Mouse (Mus musculus) kidney, adult 11 months (tissue): ENCODE measurements around the gene Hmgb1.
A peak's percentile ranks its signal among the peaks of the same experiment; 100 is the strongest.

Experiments
- DNase-seq: peaks from one replicate; pipeline ENCODE4 v3.0.0; 2022

Gene Hmgb1

DNA sequence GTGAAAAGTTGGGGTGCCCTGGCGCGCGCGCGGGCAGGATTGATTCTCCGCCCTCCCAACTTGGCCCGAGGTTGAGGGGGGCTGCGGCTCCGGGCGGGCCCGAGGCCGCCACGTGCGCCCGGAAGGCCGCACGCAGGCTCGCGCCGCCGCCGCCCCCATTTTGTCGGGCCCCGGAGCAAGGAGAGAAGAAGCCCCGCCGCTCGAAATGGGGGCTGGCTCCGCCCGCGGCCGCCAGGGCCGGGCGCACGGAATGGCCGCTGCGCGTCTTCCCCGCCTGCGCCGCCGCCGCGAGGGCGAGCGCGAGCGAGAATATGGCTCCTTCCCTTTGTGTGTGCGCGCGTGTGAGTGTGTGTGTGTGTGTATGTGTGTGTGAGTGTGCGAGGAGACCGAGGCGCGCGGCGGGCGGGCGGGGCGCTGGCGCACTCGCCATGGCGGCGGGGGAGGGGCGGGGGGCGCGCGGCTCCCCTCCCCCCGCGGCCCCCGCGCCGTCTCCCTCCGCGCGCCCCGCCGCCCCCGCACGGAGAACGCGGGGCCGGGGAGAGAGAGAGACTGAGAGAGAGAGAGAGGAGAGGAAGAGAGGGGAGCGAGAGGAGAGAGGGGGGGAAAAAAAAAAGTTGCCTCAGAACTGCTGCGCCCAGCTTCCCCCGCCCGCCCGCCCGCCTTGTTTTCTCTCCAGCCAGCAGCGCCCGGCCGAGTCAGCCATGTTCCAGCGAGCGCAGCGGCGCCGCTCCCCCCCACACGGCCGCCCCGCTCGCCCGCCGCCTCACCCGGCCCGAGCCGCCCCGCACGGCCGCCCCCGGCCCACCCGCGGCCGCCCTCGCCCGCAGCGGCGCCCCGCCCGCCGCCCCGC lies 132.5 kb downstream of the Hmgb1 start:
- DNase-seq, result peak; percentile 79

GRCm38 (mm10) chr5:149051194-149051570 lies 133.1 kb downstream of the Hmgb1 start:
- DNase-seq, result no peak

DNA sequence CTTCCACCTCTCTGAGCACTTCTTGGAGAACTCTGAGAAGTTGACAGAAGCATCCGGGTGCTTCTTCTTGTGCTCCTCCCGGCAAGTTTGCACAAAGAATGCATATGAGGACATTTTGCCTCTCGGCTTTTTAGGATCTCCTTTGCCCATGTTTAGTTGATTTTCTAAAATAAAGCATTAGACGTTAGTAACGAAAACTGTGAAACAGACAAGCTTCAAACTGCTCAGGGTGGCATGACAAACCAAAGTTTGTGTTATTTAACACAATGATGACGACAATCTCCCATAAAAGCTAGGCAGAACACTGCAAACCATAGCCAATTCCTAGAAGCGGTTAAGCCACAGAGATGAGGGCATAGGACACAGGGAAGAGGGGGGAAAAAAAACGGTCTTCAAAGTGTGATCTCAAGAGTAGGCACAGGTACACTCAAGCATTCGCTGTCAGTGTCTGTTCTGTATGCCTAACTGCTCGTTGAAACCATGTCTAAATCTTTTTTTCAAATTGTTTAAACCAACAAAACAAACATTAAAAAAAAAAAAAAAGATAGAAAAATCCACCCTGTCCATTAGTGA lies 133.6 kb downstream of the Hmgb1 start:
- no peak for DNase-seq

- DNase-seq, result no peak
Observed at GRCm38 (mm10) chr5:149049435-149049834, 134.9 kb downstream of the Hmgb1 start.

DNA sequence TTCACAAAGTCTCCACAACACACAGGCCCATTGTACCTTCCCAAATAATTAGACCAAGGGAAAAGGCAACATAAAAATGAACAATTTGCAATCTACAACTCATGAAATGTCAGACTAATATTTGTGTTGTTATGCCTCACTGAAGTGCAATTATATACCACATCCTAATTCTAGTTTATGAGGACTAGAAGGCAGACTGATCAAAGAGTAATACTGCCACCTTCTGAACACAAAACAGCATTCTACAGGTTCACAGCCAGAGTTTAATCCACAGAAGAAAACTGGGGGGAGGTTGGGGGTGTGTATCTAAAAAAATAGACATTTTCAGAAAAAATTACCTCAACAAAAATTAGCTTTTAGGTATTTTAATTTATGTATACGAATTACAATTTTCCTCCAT lies 135.3 kb downstream of the Hmgb1 start:
- no peak for DNase-seq

DNA sequence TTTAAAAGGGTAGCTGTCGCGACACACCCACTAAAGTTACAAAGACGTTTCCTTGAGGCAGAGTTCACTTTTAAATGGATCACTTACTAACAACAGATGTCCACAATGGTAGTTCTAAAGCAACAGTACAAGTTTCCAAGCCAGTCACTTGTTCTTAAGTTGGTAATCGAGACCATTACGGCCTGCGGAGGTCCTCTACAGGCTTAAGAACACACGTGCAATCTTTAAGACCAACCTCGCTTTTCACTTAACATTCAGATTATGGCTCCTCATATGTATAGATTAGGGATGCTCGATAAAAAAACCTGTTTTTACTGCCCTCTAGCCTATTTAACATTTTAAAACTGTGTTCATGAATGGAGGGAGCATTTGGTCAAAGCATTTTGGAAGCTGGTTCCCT lies 137.6 kb downstream of the Hmgb1 start:
- no peak for DNase-seq

GRCm38 (mm10) chr5:149045470-149046085 lies 138.7 kb downstream of the Hmgb1 start:
- no peak for DNase-seq

GRCm38 (mm10) chr5:149045054-149045453 lies 139.2 kb downstream of the Hmgb1 start:
- no peak for DNase-seq

- DNase-seq, result no peak
Observed at GRCm38 (mm10) chr5:149044067-149044466, 140.2 kb downstream of the Hmgb1 start.

- no peak for DNase-seq
Observed at GRCm38 (mm10) chr5:149043240-149043639, 141.0 kb downstream of the Hmgb1 start.

GRCm38 (mm10) chr5:149039825-149040224 lies 144.5 kb downstream of the Hmgb1 start:
- DNase-seq, result no peak

DNA sequence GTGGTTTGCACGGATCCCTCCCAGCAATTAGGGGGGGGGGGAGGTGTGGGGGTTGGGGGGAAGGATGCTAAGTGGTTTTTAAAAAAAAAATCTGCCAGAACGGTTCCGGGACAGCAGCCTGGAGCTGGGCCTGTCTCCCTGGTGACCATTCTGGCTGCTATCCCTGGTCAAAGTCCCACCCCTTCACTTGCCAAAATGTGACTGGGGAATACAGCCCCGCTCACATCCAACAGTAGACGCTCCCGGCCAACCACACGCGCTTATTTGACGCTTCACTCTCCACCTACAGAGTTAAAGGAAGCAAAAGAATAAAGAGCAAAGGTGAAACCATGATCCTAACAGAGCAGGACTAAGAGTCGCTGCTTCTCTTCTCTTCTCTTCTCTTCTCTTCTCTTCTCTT lies 146.6 kb downstream of the Hmgb1 start:
- DNase-seq, result peak; percentile 92

DNA sequence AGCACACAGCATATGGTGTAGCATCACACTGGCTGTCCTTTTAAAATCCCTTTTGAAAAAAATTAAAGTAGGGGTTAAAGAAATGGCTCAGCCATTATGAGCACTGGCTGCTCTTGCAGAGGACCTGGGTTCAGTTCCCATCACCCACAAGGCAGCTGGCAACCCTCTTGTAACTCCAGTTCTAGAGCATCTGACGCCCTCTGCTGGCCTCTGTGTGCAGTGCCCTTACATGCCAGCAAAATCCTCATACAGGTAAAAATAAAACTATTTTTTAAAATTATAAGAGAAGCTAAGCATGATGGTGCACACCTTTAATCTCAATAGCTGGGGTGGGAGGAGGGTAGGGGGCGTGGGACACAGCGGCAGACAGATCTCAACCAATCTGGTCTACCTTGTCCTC lies 147.4 kb downstream of the Hmgb1 start:
- DNase-seq, result no peak

- DNase-seq, result no peak
Observed at GRCm38 (mm10) chr5:149032438-149032837, 151.9 kb downstream of the Hmgb1 start.

GRCm38 (mm10) chr5:149031199-149031750 lies 153.0 kb downstream of the Hmgb1 start:
- DNase-seq, result peak; percentile 64

GRCm38 (mm10) chr5:149030103-149030502 lies 154.2 kb downstream of the Hmgb1 start:
- no peak for DNase-seq

- DNase-seq, result no peak
Observed at GRCm38 (mm10) chr5:149028394-149028793, 155.9 kb downstream of the Hmgb1 start.

DNA sequence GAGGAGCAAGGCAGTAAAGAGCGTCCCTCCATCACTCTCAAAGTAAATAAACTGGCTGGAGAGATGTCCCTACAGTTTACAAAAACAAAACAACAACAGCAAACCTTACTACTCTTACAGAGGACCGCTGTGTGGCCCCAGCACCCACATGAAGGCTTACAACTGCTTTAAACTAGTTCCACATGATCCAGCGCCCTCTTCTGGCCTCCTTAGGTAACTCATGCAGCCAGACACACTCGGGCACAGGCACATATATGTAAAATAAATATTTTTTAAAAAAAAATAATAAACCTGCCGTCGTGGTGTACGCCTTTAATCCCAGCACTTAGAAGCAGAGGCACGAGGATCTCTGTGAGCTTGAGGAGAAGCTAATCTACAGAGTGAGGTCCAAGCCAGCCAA lies 156.9 kb downstream of the Hmgb1 start:
- DNase-seq, result no peak

DNA sequence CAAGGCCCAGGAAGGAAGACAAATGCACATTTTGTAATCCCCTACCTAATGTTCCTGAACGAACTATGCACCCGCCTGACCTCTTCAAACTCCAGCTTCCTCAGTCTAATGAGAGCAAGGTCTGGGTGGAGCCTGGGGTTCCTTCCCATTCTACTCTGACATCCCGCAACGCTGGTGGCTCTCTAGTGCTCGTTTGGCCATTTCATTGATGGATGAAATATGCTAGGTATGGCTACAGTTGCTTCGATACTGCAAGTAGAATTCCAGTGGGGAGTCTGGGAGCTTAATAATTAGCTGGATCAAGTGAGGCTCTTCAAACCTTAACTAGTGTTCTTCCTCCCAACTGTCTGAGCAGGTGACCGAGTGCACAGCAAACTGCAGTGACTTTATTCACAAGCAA lies 163.2 kb downstream of the Hmgb1 start:
- DNase-seq, result peak; percentile 54

DNA sequence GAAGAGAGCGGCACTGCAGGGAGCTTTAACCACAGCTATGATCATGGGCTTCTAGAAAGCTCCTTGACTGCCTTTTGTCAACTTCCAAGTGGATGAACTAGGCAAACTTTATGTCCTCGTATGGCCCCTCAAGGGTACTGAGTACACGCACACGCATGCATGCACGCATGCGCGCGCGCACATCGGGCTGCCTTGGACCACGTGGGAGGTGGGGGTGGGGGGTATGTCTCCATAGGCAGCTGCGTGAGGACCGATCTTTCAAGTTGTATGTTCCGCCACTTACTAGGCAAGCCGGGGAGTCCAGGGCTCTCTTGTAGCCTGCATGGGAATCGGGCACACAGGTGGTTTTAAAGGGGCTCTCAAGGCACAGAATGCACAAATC lies 163.6 kb downstream of the Hmgb1 start:
- DNase-seq, result no peak

DNA sequence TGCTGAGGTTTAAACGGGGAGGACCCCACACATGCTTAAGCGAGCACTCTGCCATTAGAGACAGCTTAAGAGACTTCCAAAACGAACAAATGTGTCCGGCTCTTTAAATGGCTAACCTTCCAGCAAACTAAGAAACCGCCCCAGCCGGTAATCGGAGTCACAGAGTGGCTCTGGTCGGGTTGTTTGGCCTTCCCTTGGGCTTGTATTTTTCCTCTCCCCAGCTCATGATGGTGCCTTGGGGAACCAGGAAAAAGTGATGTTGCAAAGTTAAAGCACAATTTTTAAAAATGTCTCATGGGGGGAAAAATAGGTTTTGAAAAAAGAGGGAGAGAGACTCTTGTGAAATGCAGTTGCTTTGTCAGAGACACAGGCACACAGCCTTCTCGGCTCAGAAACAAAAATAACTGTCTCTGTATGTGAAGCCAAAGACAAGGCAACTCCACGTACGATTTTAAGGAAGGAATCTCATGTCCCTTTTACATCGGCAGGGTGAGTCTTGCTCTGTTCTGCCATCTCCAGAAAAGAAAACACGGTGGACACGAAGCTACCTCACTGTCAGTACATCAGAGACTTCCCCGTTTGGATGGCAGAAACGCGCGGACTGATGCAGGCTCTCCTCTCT lies 164.1 kb downstream of the Hmgb1 start:
- DNase-seq, result no peak

DNA sequence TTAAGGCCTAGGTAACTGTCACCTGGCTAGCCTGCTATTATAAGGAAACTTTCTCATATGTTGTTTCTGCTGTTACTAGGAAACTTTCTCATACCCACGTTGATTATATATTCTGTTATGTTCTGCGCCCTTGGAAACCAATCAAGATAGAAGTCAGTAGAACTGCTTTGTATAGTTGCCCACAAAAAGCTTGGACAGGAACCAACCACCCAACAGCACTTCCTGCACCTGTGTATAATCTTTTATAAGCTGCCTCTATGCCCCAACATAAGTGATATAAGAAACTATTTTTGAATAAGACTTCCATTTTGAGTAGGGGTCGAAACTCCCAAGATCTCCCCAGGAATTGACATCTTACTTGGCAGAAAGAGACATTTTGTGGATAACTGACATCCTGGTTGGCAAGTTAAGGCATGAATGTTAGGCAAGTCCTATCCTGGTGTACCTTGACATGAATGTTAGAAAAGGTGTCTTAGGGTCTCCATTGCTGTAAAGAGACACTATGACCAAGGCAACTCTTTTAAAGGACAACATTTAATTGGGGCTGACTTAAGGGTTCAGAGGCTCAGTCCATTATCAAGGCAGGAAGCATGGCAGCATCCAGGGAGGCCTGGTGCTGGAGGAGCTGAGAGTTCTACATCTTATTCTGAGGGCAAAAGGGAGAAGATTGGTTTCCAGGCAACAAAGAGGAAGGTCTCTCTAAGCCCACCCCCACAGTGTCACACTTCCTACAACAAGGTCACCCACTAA lies 166.4 kb downstream of the Hmgb1 start:
- no peak for DNase-seq

GRCm38 (mm10) chr5:149017181-149017580 lies 167.1 kb downstream of the Hmgb1 start:
- no peak for DNase-seq
